Mouse (Mus musculus) heart, postnatal 0 days (tissue): ENCODE results near the gene Pnmal2. TPM values are rescaled to one million over a fixed set of nuclear protein-coding genes. Genes with fewer than 3 reads are reported as not detected.

Experiments
- ATAC-seq: fragments of 200-750 bp; cut with Nextera tagmentation; 2 replicates; pipeline ENCODE4 v1.8.0; 2017; ENCODE audit warnings: low read depth, moderate number of reproducible peaks, moderate library complexity; ENCODE audit not compliant: insufficient read depth
- DNase-seq: peaks from one replicate; pipeline ENCODE4 v3.0.0-alpha.2; 2016; ENCODE audit warnings: low spot score
- H3K27ac ChIP-seq: fragments of 300-500 bp; sonication (generic); 2 replicates; pipeline ENCODE4 v1.5.1; 2014; ENCODE audit warnings: low read depth, mild to moderate bottlenecking
- H3K27me3 ChIP-seq: fragments of 300-500 bp; sonication (generic); 2 replicates; pipeline ENCODE4 v1.6.1; 2014; ENCODE audit warnings: low read length, mixed read lengths; ENCODE audit not compliant: control insufficient read depth, insufficient read depth
- H3K36me3 ChIP-seq: fragments of 300-500 bp; sonication (generic); replicated peaks from 2 replicates; pipeline ENCODE4 v1.6.1; 2014; ENCODE audit warnings: low read length, mixed read lengths; ENCODE audit not compliant: control insufficient read depth, insufficient read depth
- H3K4me1 ChIP-seq: fragments of 300-500 bp; sonication (generic); 2 replicates; pipeline ENCODE4 v1.6.1; 2014; ENCODE audit warnings: antibody characterized with exemption; ENCODE audit not compliant: control insufficient read depth, insufficient read depth
- H3K4me2 ChIP-seq: fragments of 300-500 bp; sonication (generic); 2 replicates; pipeline ENCODE4 v1.6.1; 2014; ENCODE audit warnings: low read depth, mild to moderate bottlenecking, low read length, moderate library complexity
- H3K4me3 ChIP-seq: fragments of 300-500 bp; sonication (generic); 2 replicates; pipeline ENCODE4 v1.5.1; 2014; ENCODE audit warnings: low read depth, low read length
- H3K9ac ChIP-seq: fragments of 300-500 bp; sonication (generic); replicated peaks from 2 replicates; pipeline ENCODE4 v1.6.1; 2014; ENCODE audit warnings: low read depth, low read length, mixed read lengths
- H3K9me3 ChIP-seq: fragments of 300-500 bp; sonication (generic); replicated peaks from 2 replicates; pipeline ENCODE4 v1.6.1; 2016; ENCODE audit warnings: low read length; ENCODE audit not compliant: control insufficient read depth
- CTCF ChIP-seq: IDR thresholded peaks from 2 replicates; pipeline ENCODE4 v1.5.1; 2016; ENCODE audit warnings: antibody characterized with exemption, control low read depth, low read depth
- EP300 ChIP-seq: IDR thresholded peaks from 2 replicates; pipeline ENCODE4 v1.6.1; 2016; ENCODE audit warnings: antibody characterized with exemption, low read depth
- WGBS: fragments of 180-500 bp; shearing (Covaris S2); extraction: QIAGEN DNeasy Blood & Tissue Kit; methylation state at CpG from one replicate; pipeline ENCODE4 v1.1.7; 2014; 5-methylcytosine and 5-hydroxymethylcytosine counted together
- polyA plus RNA-seq: library from polyadenylated mRNA; unstranded; fragments of >200 nt; fragmentation: Nextera tagmentation; extraction: Ambion mirVana; gene quantifications from 2 replicates; pipeline ENCODE4 v1.2.1, GENCODE M21; 2015
- total RNA-seq: library from RNA; depleted of rRNA; stranded (reverse); fragments of >200 nt; gene quantifications from 2 replicates; pipeline ENCODE4 v1.2.3, GENCODE M21; 2014; ENCODE audit warnings: low replicate concordance

The Pnmal2 gene
- total and polyA plus RNA-seq, 2 experiments from 2014 or later = 3.4 to 4.0 TPM

DNA sequence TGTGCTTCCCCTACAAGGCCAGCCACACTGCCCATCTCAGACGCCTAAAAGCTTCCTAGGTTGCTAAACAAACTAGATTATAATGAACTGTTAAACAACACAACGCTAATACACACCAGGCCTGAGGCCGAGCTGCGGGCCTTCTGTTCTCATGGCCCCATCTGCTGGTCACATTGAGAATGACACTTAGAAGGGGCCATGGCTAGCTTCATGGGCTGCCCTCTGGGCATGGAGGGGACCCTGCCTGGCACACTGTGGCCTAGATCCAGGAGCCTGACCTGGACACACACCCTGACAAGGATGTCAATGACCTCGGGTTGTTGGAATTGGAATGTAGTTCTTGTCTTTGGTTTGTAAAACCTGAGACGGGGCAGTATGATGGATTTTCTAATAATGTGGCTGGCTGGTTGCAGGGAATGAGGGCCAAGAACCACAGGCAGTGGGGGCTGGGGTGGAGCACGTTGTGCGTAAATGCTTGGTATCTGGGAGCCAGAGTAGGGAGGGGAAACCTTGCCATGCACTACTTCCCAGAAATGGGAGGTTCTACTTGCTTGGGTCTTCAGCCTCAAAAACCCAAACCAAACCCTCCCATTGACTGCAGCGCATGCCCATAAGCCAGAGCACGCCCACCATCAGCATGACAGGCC, 30.6 kb upstream of the Pnmal2 start:
- Histone ChIP-seq H3K27me3 (0 out of 2 replicates have a peak, but pooled peaks cover 8% of the 10 kb centered on the region), H3K4me2 (no peak overlapping the region), H3K36me3 (peaks cover 48% of the 10 kb centered on the region), H3K9me3 (no peaks in the 10 kb centered on the region), H3K4me3 (no peak overlapping the region), H3K4me1 (peaks cover 8% of the 10 kb centered on the region; the same call in 1 of the 2 replicates), H3K27ac (no peak overlapping the region), H3K9ac (no peak overlapping the region)
- TF ChIP-seq EP300 = no peak
- TF ChIP-seq CTCF = peak; percentile 91
- 31% methylated on average over 10 of the region's 10 CpGs for WGBS
- peak; percentile 67 for ATAC-seq
- DNase-seq = peak; percentile 66

DNA sequence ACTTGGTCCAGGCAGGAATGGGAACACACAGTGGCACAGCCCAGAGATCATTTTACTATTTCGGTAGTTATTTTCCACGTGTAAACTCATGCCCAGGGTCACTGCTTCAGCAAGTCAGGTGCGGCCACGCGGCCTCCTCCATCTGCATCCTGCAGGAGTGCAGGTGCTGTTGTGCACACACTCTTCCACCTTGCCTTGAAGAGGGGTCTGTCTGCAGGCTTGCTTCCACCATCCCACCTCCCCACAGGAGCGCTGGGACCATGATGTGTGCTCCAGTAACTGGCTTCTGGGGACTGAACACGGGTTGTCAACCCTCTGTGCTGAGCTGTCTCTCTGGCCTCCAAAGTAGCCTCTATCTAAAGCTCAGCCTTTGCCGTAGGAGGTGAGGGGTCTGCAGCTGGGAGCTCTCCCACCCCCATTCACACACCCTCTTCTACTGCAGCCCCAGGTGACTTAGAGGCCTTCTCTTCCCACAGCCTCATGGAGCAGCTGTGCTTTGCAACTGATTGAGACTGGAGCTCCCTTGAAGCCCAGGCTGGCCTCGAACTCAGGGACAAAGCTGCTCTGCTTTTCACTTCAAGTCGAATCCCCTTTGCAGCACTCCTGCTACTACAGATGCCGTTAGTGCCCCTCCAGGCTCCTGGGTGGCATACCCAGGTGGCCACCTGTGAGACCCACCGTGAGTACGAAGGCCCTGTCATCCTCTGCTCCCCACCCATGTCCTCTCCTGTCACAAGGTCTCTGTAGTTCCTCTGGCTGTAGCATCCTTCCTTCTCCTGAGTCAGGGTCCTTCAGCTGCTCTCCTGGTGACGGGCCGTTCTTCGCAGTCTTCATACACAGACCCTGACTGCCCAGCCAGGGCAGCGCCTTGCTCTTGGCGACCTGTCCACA, 29.8 kb upstream of the Pnmal2 start:
- H3K4me1 ChIP-seq = peaks cover 11% of the 10 kb centered on the region; the same call in 1 of the 2 replicates
- TF ChIP-seq EP300 (no peak), CTCF (no peak)
- ATAC-seq (no peak), DNase-seq (no peak)
- no peak overlapping the region for H3K27ac ChIP-seq
- no peak overlapping the region for H3K4me3 ChIP-seq
- H3K36me3 ChIP-seq = peaks cover 54% of the 10 kb centered on the region
- no peak overlapping the region for H3K4me2 ChIP-seq
- 0 out of 2 replicates have a peak, but pooled peaks cover 8% of the 10 kb centered on the region for H3K27me3 ChIP-seq
- H3K9ac ChIP-seq = no peak overlapping the region
- no peaks in the 10 kb centered on the region for H3K9me3 ChIP-seq
- 83% methylated on average over 18 of the region's 18 CpGs for WGBS

DNA sequence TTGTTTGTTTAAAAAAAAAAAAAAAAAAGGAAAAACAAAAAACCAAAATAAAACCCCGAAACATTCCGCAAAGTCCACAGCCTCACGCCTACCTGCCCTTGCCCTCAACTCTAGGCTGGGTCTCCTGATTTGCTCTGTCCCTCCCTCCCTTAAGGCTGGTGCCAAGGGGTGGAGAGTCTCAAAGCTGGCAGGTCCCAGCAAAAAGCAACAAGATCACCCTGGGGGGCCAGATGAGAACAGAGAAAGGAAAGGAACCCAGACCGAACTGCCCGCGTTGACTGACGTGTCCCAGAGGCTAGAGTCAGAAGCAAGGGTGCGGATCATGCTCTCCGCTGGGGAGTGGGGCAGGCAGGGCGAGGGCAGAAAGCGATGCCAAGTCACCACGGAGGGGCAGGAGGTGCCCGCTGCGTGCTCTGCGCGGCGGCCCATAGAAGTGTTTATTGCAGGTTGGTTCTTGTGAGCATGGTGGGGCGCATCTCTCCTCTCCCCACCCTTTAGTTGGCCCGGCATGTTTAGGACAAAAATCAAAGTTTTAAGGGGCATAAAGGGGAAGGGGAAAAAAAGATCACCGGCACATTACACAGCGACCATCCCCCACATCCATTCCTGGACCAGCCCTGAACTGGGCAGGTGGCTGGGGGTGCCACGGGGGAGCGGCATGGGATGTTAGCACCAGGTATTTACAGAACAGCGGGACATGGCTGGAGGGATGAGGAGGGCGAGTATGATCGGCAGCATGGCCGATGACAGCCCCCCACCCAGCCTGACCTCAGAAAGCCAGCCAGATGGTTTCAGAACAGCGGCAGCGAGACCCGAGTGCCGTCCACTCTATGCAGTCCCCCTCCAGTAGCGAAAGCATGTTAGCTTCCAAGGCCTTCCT, 28.8 kb upstream of the Pnmal2 start:
- Histone ChIP-seq H3K4me1 (peaks cover 19% of the 10 kb centered on the region; the same call in 1 of the 2 replicates), H3K9ac (no peak overlapping the region), H3K9me3 (no peaks in the 10 kb centered on the region), H3K27me3 (0 out of 2 replicates have a peak, but pooled peaks cover 3% of the 10 kb centered on the region), H3K4me3 (no peak overlapping the region), H3K4me2 (no peak overlapping the region), H3K27ac (no peak overlapping the region), H3K36me3 (peaks cover 61% of the 10 kb centered on the region)
- TF ChIP-seq EP300 = no peak
- TF ChIP-seq CTCF = no peak
- DNase-seq = no peak
- ATAC-seq = no peak
- WGBS = 89% methylated on average over 32 of the region's 32 CpGs

DNA sequence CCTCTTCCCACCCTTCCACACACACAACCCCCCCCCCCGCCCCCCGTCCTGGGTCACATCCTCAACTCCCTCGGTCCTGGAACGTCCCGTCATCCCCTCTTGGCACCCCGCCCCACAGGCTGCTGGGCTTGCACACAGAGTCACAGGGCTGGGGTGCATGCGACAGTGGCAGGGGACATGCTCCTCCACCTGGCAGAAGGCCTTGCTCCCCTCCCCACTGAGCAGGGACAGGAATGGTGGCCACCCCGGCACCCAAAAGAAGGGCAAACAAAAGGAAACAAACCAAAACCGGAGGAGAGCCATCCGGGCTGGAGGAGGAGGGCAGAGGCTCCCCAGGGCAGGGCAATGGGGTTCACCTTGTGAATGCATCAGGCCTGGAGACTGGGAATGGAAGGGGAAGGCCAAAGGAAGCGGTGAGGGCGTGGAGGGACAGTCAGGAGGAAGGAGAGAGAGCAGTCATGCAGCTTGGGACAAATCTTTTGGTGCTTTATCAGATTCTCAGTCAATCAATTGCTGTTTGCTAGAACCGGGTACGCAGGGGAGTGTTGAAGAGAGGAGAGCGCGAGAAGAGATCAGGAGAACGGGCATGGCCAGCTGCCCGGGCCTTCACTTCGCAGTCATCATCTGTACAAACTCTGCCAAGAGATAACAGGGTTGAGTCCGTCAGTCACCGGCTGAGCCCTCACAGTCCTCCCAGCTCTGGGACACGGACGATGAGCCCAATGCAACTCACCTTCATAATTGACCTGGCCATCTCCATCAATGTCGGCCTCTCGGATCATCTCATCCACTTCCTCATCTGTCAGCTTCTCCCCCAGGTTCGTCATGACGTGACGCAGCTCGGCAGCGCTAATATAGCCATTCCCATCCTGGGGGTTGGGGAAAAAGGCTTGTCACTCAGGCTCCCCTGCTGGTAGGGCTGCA, 27.9 kb upstream of the Pnmal2 start:
- DNase-seq (no peak), ATAC-seq (no peak)
- WGBS = 52% methylated on average over 30 of the region's 30 CpGs
- H3K27ac ChIP-seq = no peak overlapping the region
- H3K4me1 ChIP-seq = peaks cover 28% of the 10 kb centered on the region
- no peak overlapping the region for H3K4me3 ChIP-seq
- H3K27me3 ChIP-seq = no peaks in the 10 kb centered on the region
- TF ChIP-seq CTCF (no peak), EP300 (no peak)
- no peak overlapping the region for H3K9ac ChIP-seq
- no peak overlapping the region for H3K4me2 ChIP-seq
- H3K9me3 ChIP-seq = no peaks in the 10 kb centered on the region
- H3K36me3 ChIP-seq = peaks cover 61% of the 10 kb centered on the region
